8 mouse cellular contexts compared by ENCODE assay signal in genomic region chr5:31219070-31219469, GRCm38 (mm10). TPM values are rescaled to one million over a fixed set of nuclear protein-coding genes. Genes with fewer than 3 reads are reported as not detected.
A peak's percentile ranks its signal among the peaks of the same experiment; 100 is the strongest.
DNase-seq lines count a peak whose midpoint lies in the region; ATAC-seq and TF ChIP-seq lines count a peak whose summit lies in the region.

No protein-coding gene starts in this region.

- 2% methylated on average over 2 of the region's 2 CpGs for WGBS in kidney, adult 2 months
- 0% methylated on average over 2 of the region's 2 CpGs for WGBS in liver, embryonic 16.5 days (ENCODE audit: insufficient replicate concordance)

- peak overlapping the region; percentile 60 for H3K9ac ChIP-seq in liver, embryonic 16.5 days (ENCODE audit: low read depth, low read length)

- H3K4me1 ChIP-seq in kidney, adult 2 months (ENCODE audit: control insufficient read depth, insufficient read depth, low read length), result no peaks in the 10 kb centered on the region
- peaks cover 31% of the 10 kb centered on the region for H3K4me1 ChIP-seq in liver, embryonic 16.5 days (ENCODE audit: control insufficient read depth, low read depth, low read length)

- H3K27ac ChIP-seq in kidney, adult 2 months (ENCODE audit: insufficient read depth, low read depth, low read length), result no peak overlapping the region
- H3K27ac ChIP-seq in liver, embryonic 16.5 days (ENCODE audit: low read length), result peak overlapping the region; percentile 84

- peak overlapping the region; percentile 91 for H3K4me2 ChIP-seq in liver, embryonic 16.5 days (ENCODE audit: low read depth, low read length)

- H3K9me3 ChIP-seq in liver, embryonic 16.5 days (replicated peaks; ENCODE audit: control insufficient read depth, low read length), result no peaks in the 10 kb centered on the region

- ATAC-seq in liver, embryonic 16.5 days (ENCODE audit: low read depth), result no peak
- ATAC-seq in activated CD4-positive, CD25-positive, alpha-beta regulatory T cell, adult 4 months, result no peak

- H3K4me3 ChIP-seq in kidney, adult 2 months (ENCODE audit: insufficient read depth, low read depth, low read length), result no peak overlapping the region
- H3K4me3 ChIP-seq in liver, embryonic 16.5 days (ENCODE audit: low read depth, low read length), result peak overlapping the region; percentile 100

- H3K27me3 ChIP-seq in kidney, adult 2 months (replicated peaks; ENCODE audit: control insufficient read depth, insufficient read depth, low read length), result no peaks in the 10 kb centered on the region
- no peaks in the 10 kb centered on the region for H3K27me3 ChIP-seq in liver, embryonic 16.5 days (ENCODE audit: control insufficient read depth, insufficient read depth, low read depth, low read length)

- no peaks in the 10 kb centered on the region for H3K36me3 ChIP-seq in kidney, adult 2 months (ENCODE audit: control insufficient read depth, insufficient read depth, low read length)
- H3K36me3 ChIP-seq in liver, embryonic 16.5 days (ENCODE audit: control insufficient read depth, insufficient read depth), result no peaks in the 10 kb centered on the region; the same call in 1 of the 2 replicates

- TF ChIP-seq POLR2A in kidney, adult 2 months (IDR thresholded peaks at IDR 0.05; ENCODE audit: low read depth, low read length), result no peak

- no peak for TF ChIP-seq CTCF in kidney, adult 2 months (conservative IDR thresholded peaks at IDR 0.05; ENCODE audit: insufficient read depth, insufficient read length, low read depth, low read length)

- DNase-seq in kidney, adult 2 months, result peak; percentile 22
- no peak for DNase-seq in kidney, adult 11 months
- DNase-seq in ZHBTc4 (ENCODE audit: low read depth, low spot score), result peak; percentile 67
- peak; percentile 43 for DNase-seq in forelimb bud, embryonic 11.5 days (ENCODE audit: low read depth, low spot score)
- no peak for DNase-seq in spleen, postnatal 36 days (ENCODE audit: low spot score in 2 of 2)
- no peak for DNase-seq in adrenal gland, adult (ENCODE audit: inconsistent age in 2 of 2, low spot score in 1 of 2)

RNA-seq across cellular contexts. Expression of gene Ppm1g, which starts 1.4 kb away (rescaled TPM):
- 41.1 and 43.2 TPM in 2 replicates for polyA plus RNA-seq in kidney, adult 2 months (2012; rRNA removed)
- polyA plus RNA-seq in liver, embryonic 16.5 days (2015; fragmentation: Nextera tagmentation; extraction: Ambion mirVana), result 90.8 and 97.8 TPM in 2 replicates
- polyA plus RNA-seq in activated CD4-positive, CD25-positive, alpha-beta regulatory T cell, adult 4 months (2017; shearing (Covaris generic)), result 10 to 100 TPM; 57.8 to 69.6 TPM

RNA-seq across cellular contexts. Expression of gene Zfp513, which starts 17.0 kb away (rescaled TPM):
- 22.9 and 29.8 TPM in 2 replicates for polyA plus RNA-seq in kidney, adult 2 months (2012; rRNA removed)
- 1.8 and 2.6 TPM in 2 replicates for polyA plus RNA-seq in liver, embryonic 16.5 days (2015; fragmentation: Nextera tagmentation; extraction: Ambion mirVana)
- 1 to 10 TPM; 2.4 to 4.4 TPM for polyA plus RNA-seq in activated CD4-positive, CD25-positive, alpha-beta regulatory T cell, adult 4 months (2017; shearing (Covaris generic))

RNA-seq across cellular contexts. Expression of gene Nrbp1, which starts 21.6 kb away (rescaled TPM):
- 126 and 130 TPM in 2 replicates for polyA plus RNA-seq in kidney, adult 2 months (2012; rRNA removed)
- 44.4 and 44.9 TPM in 2 replicates for polyA plus RNA-seq in liver, embryonic 16.5 days (2015; fragmentation: Nextera tagmentation; extraction: Ambion mirVana)
- 10 to 100 TPM; 90.1 to 91.2 TPM for polyA plus RNA-seq in activated CD4-positive, CD25-positive, alpha-beta regulatory T cell, adult 4 months (2017; shearing (Covaris generic))

RNA-seq across cellular contexts. Expression of gene Gm9970, which starts 22.0 kb away (rescaled TPM):
- polyA plus RNA-seq in kidney, adult 2 months (2012; rRNA removed), result 0.45 and 0.96 TPM in 2 replicates
- not detected in 2 replicates for polyA plus RNA-seq in liver, embryonic 16.5 days (2015; fragmentation: Nextera tagmentation; extraction: Ambion mirVana)
- not detected for polyA plus RNA-seq in activated CD4-positive, CD25-positive, alpha-beta regulatory T cell, adult 4 months (2017; shearing (Covaris generic))

RNA-seq across cellular contexts. Expression of gene Eif2b4, which starts 25.8 kb away (rescaled TPM):
- 54.1 and 61.0 TPM in 2 replicates for polyA plus RNA-seq in kidney, adult 2 months (2012; rRNA removed)
- 38.5 and 42.2 TPM in 2 replicates for polyA plus RNA-seq in liver, embryonic 16.5 days (2015; fragmentation: Nextera tagmentation; extraction: Ambion mirVana)
- polyA plus RNA-seq in activated CD4-positive, CD25-positive, alpha-beta regulatory T cell, adult 4 months (2017; shearing (Covaris generic)), result 10 to 100 TPM; 37.6 to 41.9 TPM

Comparison
In these comparisons a context has a peak if more than half of its experiments do, and no peak if none do; other contexts are left out.
1. DNase-seq: peak in kidney, adult 2 months (single experiment), ZHBTc4 (single experiment) and forelimb bud, embryonic 11.5 days (single experiment); none in kidney, adult 11 months (single experiment), spleen, postnatal 36 days (0 of 2) and adrenal gland, adult (0 of 2).